Mouse (Mus musculus): ENCODE data around the gene Prl2a1. TPM values are rescaled to one million over a fixed set of nuclear protein-coding genes. Genes with fewer than 3 reads are reported as not detected.
"Not testable (repeated sequence)": the region's sequence is repeated elsewhere in the genome, so short reads cannot be mapped to it uniquely, and the experiment has no call there.

Prl2a1 gene
- total RNA-seq (2015), result not detected in 2 replicates
- not detected in 2 replicates for total RNA-seq (2017)

GRCm38 (mm10) chr13:27801354-27801753 is at the start of gene Prl2a1:
Prl2a1 (plus strand) TSS chr13:27801654.
- ATAC-seq (ENCODE audit: poor library complexity, severe bottlenecking), result no peak

- not testable (repeated sequence) for ATAC-seq (ENCODE audit: poor library complexity, severe bottlenecking)
Observed at GRCm38 (mm10) chr13:27780704-27781103, 20.8 kb upstream of the Prl2a1 start, which contains the start of gene Prl7c1. Prl7c1 (minus strand) TSS chr13:27780804.

DNA sequence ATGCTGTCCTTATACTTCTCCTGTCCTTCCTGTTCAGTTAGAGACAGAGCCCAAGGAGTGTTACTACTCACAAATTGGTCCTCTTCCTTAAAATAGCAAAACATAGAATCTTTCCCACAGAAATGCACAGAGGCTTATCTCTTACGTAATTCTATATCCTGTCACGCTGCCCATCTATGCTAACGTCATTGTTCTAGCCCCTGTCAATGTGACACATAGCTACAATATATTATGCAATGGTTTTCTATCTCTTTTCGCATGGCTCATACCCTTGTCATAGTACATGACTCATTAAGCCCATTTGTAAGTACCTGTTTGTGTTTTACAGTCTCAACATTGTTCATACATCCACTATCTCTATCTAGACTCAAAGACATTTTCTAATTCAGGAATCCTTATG is 2.2 kb upstream of the Prl2a1 start:
- no peak for ATAC-seq (ENCODE audit: poor library complexity, severe bottlenecking)

DNA sequence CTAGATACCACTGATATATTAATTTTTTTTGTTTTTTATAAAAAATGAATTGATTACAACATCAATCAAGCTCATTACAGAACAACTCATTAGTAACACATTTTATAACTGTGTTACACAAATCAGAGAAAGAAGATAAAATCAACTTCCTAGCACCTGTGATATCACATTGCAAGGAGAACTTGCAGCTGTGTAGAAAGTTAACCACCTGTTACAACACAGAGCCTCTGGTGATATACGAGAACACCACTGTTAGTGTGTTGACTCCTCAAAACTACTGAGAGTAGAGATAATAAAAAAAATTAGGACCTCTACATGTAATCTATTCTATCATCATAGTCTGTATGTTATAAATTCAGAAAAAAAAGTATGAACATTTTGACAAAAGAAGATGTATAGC is 1.3 kb downstream of the Prl2a1 start:
- ATAC-seq (ENCODE audit: poor library complexity, severe bottlenecking), result no peak

GRCm38 (mm10) chr13:27849042-27849441 is 47.6 kb downstream of the Prl2a1 start, which contains the start of gene Prl2c1:
Prl2c1 (plus strand) TSS chr13:27849342.
- ATAC-seq (ENCODE audit: poor library complexity, severe bottlenecking), result no peak

Other genes starting within 250 kb of the Prl2a1 start
- not detected in 2 replicates for gene Prl8a9, start 237.0 kb upstream of the Prl2a1 start, total RNA-seq (2015)
- gene Prl8a9, start 237.0 kb upstream of the Prl2a1 start, total RNA-seq (2017), result not detected in 2 replicates
- not detected in 2 replicates for gene Prl8a1, start 219.5 kb upstream of the Prl2a1 start, total RNA-seq (2015)
- not detected in 2 replicates for gene Prl8a1, start 219.5 kb upstream of the Prl2a1 start, total RNA-seq (2017)
- gene Prl7b1, start 191.1 kb upstream of the Prl2a1 start, total RNA-seq (2015), result not detected in 2 replicates
- not detected in 2 replicates for gene Prl7b1, start 191.1 kb upstream of the Prl2a1 start, total RNA-seq (2017)
- not detected in 2 replicates for gene Prl7a1, start 159.2 kb upstream of the Prl2a1 start, total RNA-seq (2015)
- not detected in 2 replicates for gene Prl7a1, start 159.2 kb upstream of the Prl2a1 start, total RNA-seq (2017)
- not detected in 2 replicates for gene Prl7a2, start 133.6 kb upstream of the Prl2a1 start, total RNA-seq (2015)
- not detected in 2 replicates for gene Prl7a2, start 133.6 kb upstream of the Prl2a1 start, total RNA-seq (2017)
- not detected in 2 replicates for gene Prl7d1, start 84.9 kb upstream of the Prl2a1 start, total RNA-seq (2015)
- gene Prl7d1, start 84.9 kb upstream of the Prl2a1 start, total RNA-seq (2017), result not detected in 2 replicates
- not detected in 2 replicates for gene Prl7c1, start 20.9 kb upstream of the Prl2a1 start, total RNA-seq (2015)
- not detected in 2 replicates for gene Prl7c1, start 20.9 kb upstream of the Prl2a1 start, total RNA-seq (2017)
- not detected in 2 replicates for gene Prl2c1, start 47.7 kb downstream of the Prl2a1 start, total RNA-seq (2015)
- not detected in 2 replicates for gene Prl2c1, start 47.7 kb downstream of the Prl2a1 start, total RNA-seq (2017)
- gene Prl4a1, start 214.6 kb downstream of the Prl2a1 start, total RNA-seq (2015), result not detected in 2 replicates
- not detected in 2 replicates for gene Prl4a1, start 214.6 kb downstream of the Prl2a1 start, total RNA-seq (2017)